Mouse (Mus musculus): ENCODE results near the gene Ndufv3. TPM values are rescaled to one million over a fixed set of nuclear protein-coding genes. Genes with fewer than 3 reads are reported as not detected.
"Not testable (repeated sequence)": the region's sequence is repeated elsewhere in the genome, so short reads cannot be mapped to it uniquely, and the experiment has no call there.

The Ndufv3 gene
- total and polyA plus RNA-seq, 2 experiments: 152 to 269 TPM

DNA sequence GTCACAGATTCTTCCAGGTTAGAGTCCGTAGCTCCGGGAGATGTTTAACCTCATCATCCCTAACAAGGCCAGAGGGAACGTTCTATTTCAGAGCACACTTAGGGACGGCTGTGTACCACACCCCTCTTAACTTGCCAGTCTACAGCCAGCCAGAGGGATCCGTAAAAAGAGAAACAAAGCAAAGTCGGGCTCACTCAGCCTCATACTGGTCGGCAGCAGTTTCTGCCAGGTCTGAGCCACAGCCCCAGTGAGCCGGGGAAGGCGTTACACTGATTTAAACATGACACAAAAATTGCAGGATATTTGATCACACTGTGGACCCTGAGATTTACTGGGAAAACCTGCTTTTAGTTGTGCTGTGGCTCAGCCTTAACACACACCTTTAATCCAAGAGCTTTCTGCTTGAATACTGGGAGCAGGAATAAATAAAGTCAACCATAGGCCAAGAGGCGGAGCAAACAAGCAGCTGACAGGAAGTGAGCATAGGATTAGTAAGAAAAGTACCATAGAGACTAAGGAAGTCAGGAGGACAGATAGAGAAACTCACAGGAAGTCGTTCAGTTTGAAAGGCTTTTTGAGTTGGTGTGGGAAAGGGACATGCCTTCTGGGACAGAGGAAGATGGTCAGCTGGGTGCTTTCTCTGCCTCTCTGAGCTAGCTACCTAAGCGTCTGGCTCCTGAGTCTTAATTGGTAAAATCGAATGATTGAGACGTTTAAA, 11.7 kb downstream of the Ndufv3 start:
- no peak overlapping the region for H3K9ac ChIP-seq (ENCODE audit: low read depth, low read length)
- H3K36me3 ChIP-seq (ENCODE audit: control insufficient read depth, insufficient read depth, low read length): peaks cover 31% of the 10 kb centered on the region
- TF ChIP-seq POLR2A (IDR thresholded peaks at IDR 0.05; ENCODE audit: extremely low read depth, insufficient read depth, low read length) (no peak), CTCF (IDR thresholded peaks at IDR 0.05; ENCODE audit: low read depth, low read length) (no peak)
- peaks cover 3% of the 10 kb centered on the region; the same call in 1 of the 2 replicates for H3K4me1 ChIP-seq (ENCODE audit: control insufficient read depth, insufficient read depth, low read length)
- WGBS: 93% methylated on average over 14 of the region's 14 CpGs
- DNase-seq (ENCODE audit: extremely low read depth, low read depth, low spot score): no peak
- H3K4me3 ChIP-seq (ENCODE audit: insufficient read depth, low read depth, low read length): no peak overlapping the region
- no peak overlapping the region for H3K27ac ChIP-seq (replicated peaks; ENCODE audit: insufficient read depth, low read depth, low read length)
- no peaks in the 10 kb centered on the region for H3K79me2 ChIP-seq (ENCODE audit: control insufficient read depth, insufficient read depth, low read length)
- no peaks in the 10 kb centered on the region for H3K27me3 ChIP-seq (ENCODE audit: control insufficient read depth, insufficient read depth, low read length)

- not testable (repeated sequence) for H3K9ac ChIP-seq (ENCODE audit: low read depth, low read length); H3K4me1 ChIP-seq (ENCODE audit: control insufficient read depth, insufficient read depth, low read length); H3K4me3 ChIP-seq (ENCODE audit: insufficient read depth, low read depth, low read length); H3K27me3 ChIP-seq (ENCODE audit: control insufficient read depth, insufficient read depth, low read length); H3K79me2 ChIP-seq (ENCODE audit: control insufficient read depth, insufficient read depth, low read length); H3K27ac ChIP-seq (replicated peaks; ENCODE audit: insufficient read depth, low read depth, low read length)
- H3K36me3 ChIP-seq (ENCODE audit: control insufficient read depth, insufficient read depth, low read length): peaks cover 25% of the 10 kb centered on the region
- peak; percentile 25 for DNase-seq (ENCODE audit: extremely low read depth, low read depth, low spot score)
- 69% methylated on average over 4 of the region's 4 CpGs for WGBS
Observed at GRCm38 (mm10) chr17:31532331-31532730, 12.4 kb downstream of the Ndufv3 start.

GRCm38 (mm10) chr17:31535358-31535757, 15.4 kb downstream of the Ndufv3 start:
- H3K9ac ChIP-seq (ENCODE audit: low read depth, low read length): no peak overlapping the region
- H3K4me3 ChIP-seq (ENCODE audit: insufficient read depth, low read depth, low read length): no peak overlapping the region
- peaks cover 13% of the 10 kb centered on the region for H3K36me3 ChIP-seq (ENCODE audit: control insufficient read depth, insufficient read depth, low read length)
- H3K79me2 ChIP-seq (ENCODE audit: control insufficient read depth, insufficient read depth, low read length): no peaks in the 10 kb centered on the region
- no peak for TF ChIP-seq POLR2A (IDR thresholded peaks at IDR 0.05; ENCODE audit: extremely low read depth, insufficient read depth, low read length)
- no peak for TF ChIP-seq CTCF (IDR thresholded peaks at IDR 0.05; ENCODE audit: low read depth, low read length)
- WGBS: 86% methylated on average over 4 of the region's 4 CpGs
- H3K27ac ChIP-seq (replicated peaks; ENCODE audit: insufficient read depth, low read depth, low read length): no peak overlapping the region
- peaks cover 3% of the 10 kb centered on the region; the same call in 1 of the 2 replicates for H3K4me1 ChIP-seq (ENCODE audit: control insufficient read depth, insufficient read depth, low read length)
- no peaks in the 10 kb centered on the region for H3K27me3 ChIP-seq (ENCODE audit: control insufficient read depth, insufficient read depth, low read length)
- DNase-seq (ENCODE audit: extremely low read depth, low read depth, low spot score): no peak

DNA sequence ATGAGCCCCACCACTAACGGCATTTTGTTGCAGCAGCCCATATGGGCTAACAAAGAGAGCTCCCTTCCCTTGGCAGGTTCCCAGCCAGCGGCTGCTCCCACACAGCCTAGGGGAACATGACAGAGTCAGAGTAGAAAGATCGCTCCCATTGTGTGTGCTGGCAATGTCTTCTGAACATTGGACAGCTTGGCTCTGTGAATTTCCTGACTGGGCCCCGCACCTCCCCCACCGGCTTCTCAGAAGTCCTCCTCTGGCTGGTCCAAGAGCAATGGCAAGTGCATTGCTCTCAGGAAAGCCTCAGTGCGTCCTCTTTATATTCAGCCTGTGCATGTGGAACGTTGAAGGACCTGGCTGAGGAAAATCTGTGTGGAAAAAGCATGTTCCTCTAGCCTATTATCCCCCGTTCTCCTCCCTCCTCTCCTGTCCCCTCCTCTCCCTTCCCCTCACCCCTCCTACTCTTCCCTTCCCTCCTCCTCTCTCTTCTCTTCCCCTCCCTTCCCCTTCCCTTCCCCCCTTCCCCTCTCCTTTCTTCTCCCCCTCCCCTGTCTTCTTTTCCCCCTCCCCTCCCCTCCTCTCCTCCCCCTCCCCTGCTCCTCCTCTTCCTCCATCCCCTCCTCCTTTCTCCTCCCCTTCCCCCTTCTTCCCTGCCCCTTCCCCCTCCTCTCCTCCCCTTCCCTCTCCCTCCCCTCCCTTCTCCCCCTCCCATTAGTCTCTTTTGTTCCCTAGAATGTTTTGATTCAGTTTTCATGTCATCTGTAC, 16.1 kb downstream of the Ndufv3 start:
- peaks cover 7% of the 10 kb centered on the region for H3K36me3 ChIP-seq (ENCODE audit: control insufficient read depth, insufficient read depth, low read length)
- no peak overlapping the region for H3K27ac ChIP-seq (replicated peaks; ENCODE audit: insufficient read depth, low read depth, low read length)
- H3K79me2 ChIP-seq (ENCODE audit: control insufficient read depth, insufficient read depth, low read length): no peaks in the 10 kb centered on the region
- H3K9ac ChIP-seq (ENCODE audit: low read depth, low read length): no peak overlapping the region
- DNase-seq (ENCODE audit: extremely low read depth, low read depth, low spot score): peak; percentile 23
- 36% methylated on average over 8 of the region's 8 CpGs for WGBS
- TF ChIP-seq POLR2A (IDR thresholded peaks at IDR 0.05; ENCODE audit: extremely low read depth, insufficient read depth, low read length): no peak
- no peak for TF ChIP-seq CTCF (IDR thresholded peaks at IDR 0.05; ENCODE audit: low read depth, low read length)
- H3K4me1 ChIP-seq (ENCODE audit: control insufficient read depth, insufficient read depth, low read length): peaks cover 3% of the 10 kb centered on the region; the same call in 1 of the 2 replicates
- no peak overlapping the region for H3K4me3 ChIP-seq (ENCODE audit: insufficient read depth, low read depth, low read length)
- no peaks in the 10 kb centered on the region for H3K27me3 ChIP-seq (ENCODE audit: control insufficient read depth, insufficient read depth, low read length)

DNA sequence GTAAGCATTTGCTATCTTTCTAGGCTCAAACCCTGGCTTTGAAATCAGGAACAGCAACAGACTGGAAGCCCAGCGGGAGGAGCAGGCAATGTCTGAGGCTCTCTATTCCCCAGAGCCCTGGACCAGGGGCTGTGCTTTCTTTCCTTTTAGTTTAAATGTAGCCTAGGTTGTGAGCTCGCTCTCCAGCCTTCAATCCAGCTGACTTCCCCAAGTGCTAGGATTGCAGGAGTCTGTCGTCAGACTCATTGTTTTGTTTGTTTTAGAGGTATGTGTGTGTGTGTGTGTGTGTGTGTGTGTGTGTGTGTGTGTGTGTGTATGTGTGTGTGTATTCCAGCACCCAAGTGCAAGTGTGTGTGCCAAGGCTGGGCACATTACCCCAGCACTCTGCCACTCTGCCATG, 20.2 kb downstream of the Ndufv3 start:
- Histone ChIP-seq H3K36me3 (ENCODE audit: control insufficient read depth, insufficient read depth, low read length) (no peaks in the 10 kb centered on the region), H3K79me2 (ENCODE audit: control insufficient read depth, insufficient read depth, low read length) (no peaks in the 10 kb centered on the region), H3K9ac (ENCODE audit: low read depth, low read length) (no peak overlapping the region), H3K27ac (replicated peaks; ENCODE audit: insufficient read depth, low read depth, low read length) (no peak overlapping the region), H3K27me3 (ENCODE audit: control insufficient read depth, insufficient read depth, low read length) (no peaks in the 10 kb centered on the region), H3K4me3 (ENCODE audit: insufficient read depth, low read depth, low read length) (no peak overlapping the region), H3K4me1 (ENCODE audit: control insufficient read depth, insufficient read depth, low read length) (peaks cover 3% of the 10 kb centered on the region; the same call in 1 of the 2 replicates)
- WGBS: 67% methylated on average over 3 of the region's 3 CpGs
- no peak for DNase-seq (ENCODE audit: extremely low read depth, low read depth, low spot score)
- no peak for TF ChIP-seq CTCF (IDR thresholded peaks at IDR 0.05; ENCODE audit: low read depth, low read length)
- no peak for TF ChIP-seq POLR2A (IDR thresholded peaks at IDR 0.05; ENCODE audit: extremely low read depth, insufficient read depth, low read length)
